Mouse (Mus musculus) stomach, embryonic 15.5 days (tissue): ENCODE results near the gene Nup107. TPM values are rescaled to one million over a fixed set of nuclear protein-coding genes. Genes with fewer than 3 reads are reported as not detected.
"Not testable (repeated sequence)": the region's sequence is repeated elsewhere in the genome, so short reads cannot be mapped to it uniquely, and the experiment has no call there.

Source experiments
- ATAC-seq: fragments of 200-750 bp; cut with Nextera tagmentation; 2 replicates; pipeline ENCODE4 v1.8.0; 2017; ENCODE audit warnings: low read depth, moderate number of reproducible peaks, moderate TSS enrichment; ENCODE audit not compliant: insufficient read depth, low FRiP score
- H3K27ac ChIP-seq: fragments of 300-500 bp; sonication (generic); 2 replicates; pipeline ENCODE4 v1.5.1; 2015; ENCODE audit warnings: mild to moderate bottlenecking, inconsistent platforms
- H3K27me3 ChIP-seq: fragments of 300-500 bp; sonication (generic); replicated peaks from 2 replicates; pipeline ENCODE4 v1.6.1; 2015; ENCODE audit warnings: inconsistent platforms
- H3K36me3 ChIP-seq: fragments of 300-500 bp; sonication (generic); 2 replicates; pipeline ENCODE4 v1.6.1; 2015; ENCODE audit warnings: inconsistent platforms
- H3K4me1 ChIP-seq: fragments of 300-500 bp; sonication (generic); 2 replicates; pipeline ENCODE4 v1.6.1; 2015; ENCODE audit warnings: inconsistent platforms
- H3K4me2 ChIP-seq: fragments of 300-500 bp; sonication (generic); 2 replicates; pipeline ENCODE4 v1.6.1; 2015; ENCODE audit warnings: mild to moderate bottlenecking, inconsistent platforms
- H3K4me3 ChIP-seq: fragments of 300-500 bp; sonication (generic); replicated peaks from 2 replicates; pipeline ENCODE4 v1.5.1; 2015; ENCODE audit warnings: inconsistent platforms
- H3K9ac ChIP-seq: fragments of 300-500 bp; sonication (generic); 2 replicates; pipeline ENCODE4 v1.6.1; 2015; ENCODE audit warnings: inconsistent platforms
- H3K9me3 ChIP-seq: fragments of 300-500 bp; sonication (generic); 2 replicates; pipeline ENCODE4 v1.6.1; 2016; ENCODE audit warnings: inconsistent platforms
- WGBS: fragments of 180-500 bp; shearing (Covaris S2); methylation state at CpG from one replicate; pipeline ENCODE4 v1.1.7; 2015; 5-methylcytosine and 5-hydroxymethylcytosine counted together
- polyA plus RNA-seq: library from polyadenylated mRNA; unstranded; fragments of >200 nt; fragmentation: Nextera tagmentation; extraction: Ambion mirVana; gene quantifications from 2 replicates; pipeline ENCODE4 v1.2.1, GENCODE M21; 2015

The Nup107 gene
- polyA plus RNA-seq, 1 experiment from 2014 or later: 64.8 TPM

DNA sequence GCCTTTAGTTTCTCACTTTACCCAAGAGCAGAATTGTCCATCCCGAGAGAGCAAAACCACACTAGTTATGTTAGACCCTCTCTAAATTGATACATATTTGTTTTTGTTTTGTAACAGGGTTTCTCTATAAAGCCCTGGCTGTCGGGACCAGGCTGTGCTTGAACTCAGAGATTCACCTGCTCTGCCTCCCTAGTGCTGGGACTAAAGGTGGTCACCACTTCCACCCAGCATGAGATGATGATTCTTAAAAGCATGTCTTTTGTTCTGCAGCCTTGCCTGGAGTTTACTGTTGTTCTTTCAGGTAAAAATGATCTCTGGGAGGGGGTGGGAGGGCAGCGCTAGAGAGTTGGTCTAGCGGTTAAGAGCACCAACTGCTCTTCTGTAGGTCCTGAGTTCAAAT, 66.2 kb downstream of the Nup107 start:
- Histone ChIP-seq H3K9ac (no peak overlapping the region), H3K27ac (no peak overlapping the region), H3K9me3 (no peaks in the 10 kb centered on the region), H3K4me2 (no peak overlapping the region), H3K27me3 (no peaks in the 10 kb centered on the region), H3K36me3 (no peaks in the 10 kb centered on the region), H3K4me3 (no peak overlapping the region), H3K4me1 (no peaks in the 10 kb centered on the region; the same call in 1 of the 2 replicates)
- 87% methylated on average over 4 of the region's 4 CpGs for WGBS
- no peak for ATAC-seq

DNA sequence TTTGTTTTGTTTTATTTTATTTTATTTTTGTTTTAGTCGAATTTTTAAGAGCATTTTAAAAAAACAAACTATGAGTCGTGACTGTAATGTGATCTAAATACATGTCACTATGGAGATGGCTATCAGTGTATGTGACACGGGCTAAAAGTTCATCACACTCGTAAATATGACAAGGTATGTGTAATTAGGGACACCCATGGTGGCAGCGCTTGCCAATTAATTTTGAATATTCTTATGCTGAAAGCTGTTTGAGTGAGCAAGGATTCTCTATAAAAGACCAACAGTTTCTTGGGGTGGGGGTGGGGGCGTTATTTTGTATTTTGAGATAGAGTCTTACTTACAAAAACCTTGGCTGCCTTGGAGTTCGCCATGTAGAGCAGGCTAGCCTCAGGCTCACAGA, 66.8 kb downstream of the Nup107 start:
- no peak overlapping the region for H3K27ac ChIP-seq
- H3K4me3 ChIP-seq: no peak overlapping the region
- no peaks in the 10 kb centered on the region for H3K9me3 ChIP-seq
- H3K4me2 ChIP-seq: no peak overlapping the region
- WGBS: 69% methylated on average over 7 of the region's 7 CpGs
- H3K36me3 ChIP-seq: no peaks in the 10 kb centered on the region
- no peak overlapping the region for H3K9ac ChIP-seq
- no peaks in the 10 kb centered on the region for H3K27me3 ChIP-seq
- ATAC-seq: no peak
- no peaks in the 10 kb centered on the region for H3K4me1 ChIP-seq

DNA sequence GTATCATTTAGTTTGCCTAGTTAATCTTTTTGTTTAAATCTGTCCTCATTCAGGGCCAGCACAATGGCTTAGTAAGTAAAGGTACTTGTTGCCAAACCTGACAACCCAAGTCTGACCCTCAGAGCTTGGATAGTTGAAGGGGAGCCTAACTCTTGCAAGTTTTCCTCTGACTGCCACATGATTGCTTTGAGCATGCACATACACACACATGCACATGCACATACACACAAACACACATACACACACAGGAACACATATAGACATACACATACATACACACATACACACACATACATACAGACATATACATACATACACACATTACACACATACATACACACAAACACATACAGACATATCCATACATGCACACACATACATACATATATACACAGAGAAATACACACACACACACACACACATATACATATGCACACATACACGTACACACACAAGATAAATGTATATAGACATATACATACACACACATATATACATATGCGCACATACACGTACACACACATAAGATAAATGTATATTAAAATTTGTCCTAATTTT, 67.6 kb downstream of the Nup107 start:
- H3K4me2 ChIP-seq: no peak overlapping the region
- no peaks in the 10 kb centered on the region for H3K4me1 ChIP-seq

DNA sequence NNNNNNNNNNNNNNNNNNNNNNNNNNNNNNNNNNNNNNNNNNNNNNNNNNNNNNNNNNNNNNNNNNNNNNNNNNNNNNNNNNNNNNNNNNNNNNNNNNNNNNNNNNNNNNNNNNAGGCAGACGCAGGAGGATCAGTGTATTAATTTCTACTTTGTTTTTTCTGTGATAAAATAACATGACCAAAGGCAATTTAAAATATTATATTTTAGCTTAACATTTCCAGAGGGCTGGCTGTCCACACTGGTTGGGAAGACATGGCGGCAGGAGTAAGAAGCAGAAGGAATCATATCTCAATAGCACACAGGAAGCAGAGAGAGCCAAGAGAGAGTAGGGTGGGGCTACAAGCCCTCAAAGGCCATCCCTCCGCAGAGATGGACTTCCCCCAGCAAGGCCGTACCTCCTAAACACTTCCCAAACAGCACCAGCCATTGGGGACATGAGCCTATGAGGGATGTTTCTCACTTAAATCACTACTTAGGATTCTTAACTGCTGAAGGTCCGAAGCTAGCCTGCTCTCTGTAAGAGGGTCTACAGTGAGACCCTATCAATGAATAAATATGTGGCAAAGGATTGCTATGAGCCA, 68.3 kb downstream of the Nup107 start:
- no peak overlapping the region for H3K4me2 ChIP-seq
- H3K27ac ChIP-seq: no peak overlapping the region
- WGBS: 72% methylated on average over 5 of the region's 5 CpGs
- no peaks in the 10 kb centered on the region for H3K27me3 ChIP-seq
- ATAC-seq: no peak
- H3K9ac ChIP-seq: no peak overlapping the region
- H3K4me3 ChIP-seq: no peak overlapping the region
- no peaks in the 10 kb centered on the region for H3K9me3 ChIP-seq
- H3K36me3 ChIP-seq: no peaks in the 10 kb centered on the region
- H3K4me1 ChIP-seq: no peaks in the 10 kb centered on the region

More for the DNA sequence above, 67.6 kb downstream of the Nup107 start:
- Histone ChIP-seq H3K4me3 (no peak overlapping the region), H3K9ac (no peak overlapping the region), H3K27ac (no peak overlapping the region), H3K9me3 (no peaks in the 10 kb centered on the region), H3K27me3 (no peaks in the 10 kb centered on the region), H3K36me3 (no peaks in the 10 kb centered on the region)
- no peak for ATAC-seq
- 89% methylated on average over 3 of the region's 3 CpGs for whole genome bisulfite sequencing

DNA sequence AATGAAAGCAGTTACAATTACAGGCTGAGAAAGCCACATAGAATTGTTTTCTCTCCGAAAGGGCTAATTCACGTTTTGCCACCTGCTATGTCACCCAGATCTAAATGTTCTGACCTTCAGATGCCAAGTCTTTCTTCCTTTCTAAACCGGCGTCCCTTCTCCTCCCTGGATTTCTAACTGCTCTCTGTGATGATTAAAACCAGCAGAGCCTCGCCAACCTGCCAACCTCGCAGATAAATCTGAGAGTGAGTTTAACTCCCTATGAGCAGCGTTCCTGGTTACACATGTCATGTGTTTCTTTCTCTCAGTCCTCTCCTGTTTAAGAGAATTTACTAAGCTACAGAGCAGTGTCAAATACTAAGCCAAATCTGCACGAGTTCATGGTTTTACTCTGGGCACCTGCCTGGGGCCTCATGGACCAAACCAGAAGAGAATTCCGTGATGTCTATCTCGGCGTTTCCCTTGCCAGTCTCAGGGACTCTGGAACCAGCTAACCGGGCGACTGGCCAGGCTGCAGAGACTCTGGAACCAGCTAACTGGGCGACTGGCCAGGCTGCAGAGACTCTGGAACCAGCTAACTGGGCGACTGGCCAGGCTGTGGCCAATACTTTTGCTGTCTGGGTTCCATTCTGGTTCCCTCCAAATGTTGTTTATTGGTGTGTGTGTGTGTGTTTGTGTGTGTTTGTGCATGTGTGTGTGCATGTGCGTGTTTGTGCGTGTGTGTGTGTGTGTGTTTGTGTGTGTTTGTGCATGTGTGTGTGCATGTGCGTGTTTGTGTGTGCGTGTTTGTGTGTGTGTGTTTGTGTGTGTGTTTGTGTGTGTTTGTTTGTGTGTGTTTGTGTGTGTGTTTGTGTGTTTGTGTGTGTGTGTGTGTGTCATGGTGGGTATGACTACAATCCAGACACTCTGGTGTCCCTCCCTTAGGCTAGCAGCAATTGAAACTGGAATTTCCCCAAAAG, 74.1 kb downstream of the Nup107 start:
- WGBS: 59% methylated on average over 19 of the region's 19 CpGs
- Histone ChIP-seq H3K27ac (no peak overlapping the region), H3K4me2 (no peak overlapping the region), H3K36me3 (no peaks in the 10 kb centered on the region), H3K4me3 (no peak overlapping the region), H3K9me3 (no peaks in the 10 kb centered on the region), H3K27me3 (no peaks in the 10 kb centered on the region), H3K4me1 (0 out of 2 replicates have a peak, but pooled peaks cover 4% of the 10 kb centered on the region), H3K9ac (no peak overlapping the region)
- ATAC-seq: no peak

DNA sequence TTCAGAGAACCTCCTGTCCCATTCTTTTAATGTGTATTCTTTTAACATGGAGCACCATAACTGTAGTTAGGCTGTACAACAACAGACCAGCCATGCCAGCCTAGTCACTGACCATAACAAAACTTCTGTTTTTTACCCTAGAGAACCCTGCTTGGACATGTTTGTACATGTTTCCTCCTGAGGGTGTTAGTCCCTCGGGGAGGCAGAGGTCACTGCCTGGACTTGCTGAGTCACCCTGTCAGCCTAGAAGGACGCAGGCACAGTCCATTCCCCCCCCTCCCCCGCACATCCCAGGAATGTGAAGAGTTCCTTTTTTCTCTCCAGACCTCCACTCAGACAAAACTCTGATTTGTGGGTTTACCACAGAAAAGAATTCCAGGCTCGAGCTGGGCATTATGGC, 74.9 kb downstream of the Nup107 start:
- Histone ChIP-seq H3K9me3 (no peaks in the 10 kb centered on the region), H3K4me3 (no peak overlapping the region), H3K36me3 (no peaks in the 10 kb centered on the region), H3K4me1 (0 out of 2 replicates have a peak, but pooled peaks cover 4% of the 10 kb centered on the region), H3K27me3 (no peaks in the 10 kb centered on the region), H3K4me2 (no peak overlapping the region), H3K9ac (no peak overlapping the region), H3K27ac (no peak overlapping the region)
- peak; percentile 54 for ATAC-seq
- WGBS: 9% methylated on average over 4 of the region's 4 CpGs

DNA sequence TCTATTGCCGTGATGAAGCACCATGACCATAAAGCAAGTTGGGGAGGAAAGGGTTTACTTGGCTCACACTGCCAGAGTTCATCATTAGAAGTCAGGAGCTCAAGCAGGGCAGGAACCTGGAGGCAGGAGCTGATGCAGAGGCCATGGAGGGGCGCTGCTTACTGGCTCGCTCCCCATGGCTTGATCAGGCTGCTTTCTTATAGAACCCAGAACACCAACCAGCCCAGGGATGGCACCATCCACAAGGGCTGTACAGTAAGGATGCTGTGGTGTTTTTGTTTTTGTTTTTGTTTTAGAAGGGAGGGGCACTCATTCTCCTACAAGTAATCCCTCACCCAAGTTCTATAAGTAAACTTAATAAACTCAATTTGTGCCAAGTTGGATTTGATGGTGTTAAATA, 75.8 kb downstream of the Nup107 start:
- no peak for ATAC-seq
- no peaks in the 10 kb centered on the region for H3K9me3 ChIP-seq
- 86% methylated on average over 3 of the region's 3 CpGs for WGBS
- H3K4me3 ChIP-seq: no peak overlapping the region
- no peaks in the 10 kb centered on the region for H3K27me3 ChIP-seq
- no peak overlapping the region for H3K4me2 ChIP-seq
- H3K4me1 ChIP-seq: 0 out of 2 replicates have a peak, but pooled peaks cover 4% of the 10 kb centered on the region
- no peak overlapping the region for H3K9ac ChIP-seq
- H3K27ac ChIP-seq: no peak overlapping the region
- no peaks in the 10 kb centered on the region for H3K36me3 ChIP-seq

DNA sequence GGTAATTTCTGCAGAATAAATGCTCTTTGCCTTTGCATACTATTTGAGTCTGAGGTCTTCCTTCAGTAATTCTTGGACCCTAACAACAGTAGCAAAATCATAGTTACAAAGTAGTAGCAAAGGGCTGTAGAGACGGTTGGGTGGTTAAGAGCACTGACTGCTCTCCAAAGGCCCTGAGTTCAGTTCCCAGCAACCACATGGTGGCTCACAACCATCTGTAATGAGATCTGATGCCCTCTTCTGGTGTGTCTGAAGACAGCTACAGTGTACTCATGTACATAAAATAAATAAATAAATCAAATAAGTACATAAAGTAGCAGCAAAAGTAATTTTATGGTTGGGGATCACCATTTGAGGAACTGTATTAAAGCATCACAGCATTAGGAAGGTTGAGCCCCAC, 76.9 kb downstream of the Nup107 start:
- H3K9me3 ChIP-seq, H3K4me3 ChIP-seq, H3K36me3 ChIP-seq, H3K4me2 ChIP-seq, H3K27ac ChIP-seq, H3K27me3 ChIP-seq, ATAC-seq, H3K4me1 ChIP-seq, H3K9ac ChIP-seq: not testable (repeated sequence)
- WGBS: 98% methylated on average over 1 of the region's 1 CpGs

DNA sequence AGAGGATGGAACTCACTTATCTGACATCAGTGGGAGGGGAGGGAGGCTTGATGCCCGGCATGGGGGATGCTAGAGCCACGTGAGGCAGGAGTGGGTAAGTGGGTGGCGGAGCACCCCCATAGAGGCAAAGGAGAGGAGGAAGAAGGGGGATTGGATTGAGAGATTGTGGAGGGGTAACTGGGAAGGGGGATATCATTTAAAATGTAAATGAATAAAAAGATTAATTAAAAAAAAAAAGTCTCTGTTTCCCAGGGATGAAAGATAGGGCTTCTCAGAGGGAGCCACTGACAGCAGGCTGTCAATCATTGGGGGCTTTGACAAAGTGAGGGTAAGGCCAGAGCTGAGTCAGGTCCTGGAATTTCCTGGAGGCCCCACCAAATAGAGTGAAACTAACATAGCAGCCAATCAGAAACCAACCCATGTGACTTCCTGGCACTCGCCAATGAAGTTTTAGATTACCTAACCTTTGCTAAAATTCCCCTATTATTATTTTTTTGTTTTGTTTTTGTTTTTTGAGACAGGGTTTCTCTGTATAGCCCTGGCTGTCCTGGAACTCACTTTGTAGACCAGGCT, 77.5 kb downstream of the Nup107 start:
- Histone ChIP-seq H3K4me3 (no peak overlapping the region), H3K36me3 (no peaks in the 10 kb centered on the region), H3K9me3 (no peaks in the 10 kb centered on the region), H3K9ac (no peak overlapping the region), H3K4me2 (no peak overlapping the region), H3K4me1 (peaks cover 10% of the 10 kb centered on the region; the same call in 1 of the 2 replicates), H3K27me3 (no peaks in the 10 kb centered on the region), H3K27ac (no peak overlapping the region)
- ATAC-seq: no peak
- 73% methylated on average over 4 of the region's 4 CpGs for WGBS

DNA sequence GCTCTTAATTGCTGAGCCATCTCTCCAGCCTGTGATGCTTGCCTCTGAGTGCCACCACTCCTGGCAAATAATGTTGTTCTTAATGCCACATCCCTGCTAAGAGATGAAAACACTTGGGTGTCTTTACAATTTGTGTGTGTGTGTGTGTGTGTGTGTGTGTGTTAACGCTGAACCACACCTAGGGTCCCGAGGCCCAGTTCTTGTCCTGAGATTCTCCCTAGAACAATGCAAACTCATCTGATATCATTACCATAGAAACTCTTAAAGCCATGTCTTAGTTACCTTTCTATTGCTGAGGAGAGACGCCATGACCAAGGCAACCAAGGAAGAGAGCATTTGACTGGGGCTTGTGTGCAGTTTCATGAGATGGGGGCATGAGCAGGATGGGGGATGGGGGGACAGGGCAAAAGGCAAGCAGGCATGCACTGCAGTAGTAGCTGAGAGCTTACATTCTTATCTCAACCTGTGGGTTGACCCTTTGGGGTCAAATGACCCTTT, 78.4 kb downstream of the Nup107 start:
- H3K9me3 ChIP-seq: no peaks in the 10 kb centered on the region
- peaks cover 14% of the 10 kb centered on the region; the same call in 1 of the 2 replicates for H3K4me1 ChIP-seq
- no peak overlapping the region for H3K4me2 ChIP-seq
- H3K36me3 ChIP-seq: no peaks in the 10 kb centered on the region
- H3K27ac ChIP-seq: no peak overlapping the region
- no peak overlapping the region for H3K9ac ChIP-seq
- no peaks in the 10 kb centered on the region for H3K27me3 ChIP-seq
- WGBS: 84% methylated on average over 3 of the region's 3 CpGs
- ATAC-seq: no peak
- H3K4me3 ChIP-seq: no peak overlapping the region

DNA sequence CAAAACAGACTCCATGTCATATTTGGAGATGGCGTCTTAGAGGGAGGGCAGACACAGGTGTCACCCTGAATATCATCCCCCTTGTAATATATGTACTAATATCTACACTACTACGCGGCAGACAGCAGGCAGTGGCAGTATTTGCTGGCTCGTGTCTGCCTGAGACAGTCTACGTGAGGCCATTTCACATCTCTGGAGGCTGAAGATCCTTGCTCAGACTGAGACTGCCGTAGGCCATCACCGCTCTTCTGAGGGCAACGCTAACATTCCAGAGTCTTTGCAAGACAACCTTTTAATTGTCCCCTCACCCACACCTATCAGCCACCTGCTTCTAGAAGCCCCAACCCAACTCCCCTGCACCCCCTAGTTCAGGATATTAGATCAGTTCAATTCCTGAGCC, 79.0 kb downstream of the Nup107 start:
- H3K9me3 ChIP-seq: no peaks in the 10 kb centered on the region
- WGBS: 92% methylated on average over 8 of the region's 8 CpGs
- H3K36me3 ChIP-seq: no peaks in the 10 kb centered on the region
- H3K4me1 ChIP-seq: peaks cover 14% of the 10 kb centered on the region; the same call in 1 of the 2 replicates
- no peaks in the 10 kb centered on the region for H3K27me3 ChIP-seq
- no peak overlapping the region for H3K4me2 ChIP-seq
- H3K27ac ChIP-seq: no peak overlapping the region
- H3K9ac ChIP-seq: no peak overlapping the region
- H3K4me3 ChIP-seq: no peak overlapping the region
- no peak for ATAC-seq
